Mouse (Mus musculus): ENCODE data around the gene Satb1. TPM values are rescaled to one million over a fixed set of nuclear protein-coding genes. Genes with fewer than 3 reads are reported as not detected.
A peak's percentile ranks its signal among the peaks of the same experiment; 100 is the strongest.

Satb1 gene
- polyA plus RNA-seq, 1 experiment from 2014 or later: 29.3 TPM

- H3K36me3 ChIP-seq: no peaks in the 10 kb centered on the region
- H3K27me3 ChIP-seq: peaks cover 32% of the 10 kb centered on the region
- H3K27ac ChIP-seq (replicated peaks): no peak overlapping the region
- peaks cover 19% of the 10 kb centered on the region for H3K4me1 ChIP-seq (replicated peaks)
- ATAC-seq (ENCODE audit: low read depth): no peak
- WGBS: 20% methylated on average over 1 of the region's 1 CpGs
- H3K9me3 ChIP-seq: no peaks in the 10 kb centered on the region
- no peak overlapping the region for H3K9ac ChIP-seq
- H3K4me2 ChIP-seq: no peak overlapping the region
- no peak overlapping the region for H3K4me3 ChIP-seq
Measured at GRCm38 (mm10) chr17:51836901-51837300, 3.8 kb upstream of the Satb1 start.

- H3K4me2 ChIP-seq: no peak overlapping the region
- H3K9ac ChIP-seq: no peak overlapping the region
- no peak for ATAC-seq (ENCODE audit: low read depth)
- H3K4me1 ChIP-seq (replicated peaks): peaks cover 25% of the 10 kb centered on the region
- H3K9me3 ChIP-seq: no peaks in the 10 kb centered on the region
- H3K27me3 ChIP-seq: peaks cover 39% of the 10 kb centered on the region
- H3K36me3 ChIP-seq: no peaks in the 10 kb centered on the region
- H3K4me3 ChIP-seq: no peak overlapping the region
- 89% methylated on average over 5 of the region's 5 CpGs for WGBS
- no peak overlapping the region for H3K27ac ChIP-seq (replicated peaks)
Measured at GRCm38 (mm10) chr17:51836243-51836642, 3.2 kb upstream of the Satb1 start.

- H3K9me3 ChIP-seq: no peaks in the 10 kb centered on the region
- H3K9ac ChIP-seq: peak overlapping the region; percentile 81
- H3K4me2 ChIP-seq: peak overlapping the region; percentile 99
- peak overlapping the region; percentile 64; the same call in 1 of the 2 replicates for H3K27ac ChIP-seq (replicated peaks)
- H3K36me3 ChIP-seq: no peaks in the 10 kb centered on the region
- WGBS: under 1% methylated on average over 16 of the region's 16 CpGs
- peak overlapping the region; percentile 71 for H3K4me3 ChIP-seq
- H3K4me1 ChIP-seq (replicated peaks): peaks cover 29% of the 10 kb centered on the region
- no peak for ATAC-seq (ENCODE audit: low read depth)
- peaks cover 49% of the 10 kb centered on the region for H3K27me3 ChIP-seq
Measured at GRCm38 (mm10) chr17:51833578-51834361, 680 bp upstream of the Satb1 start.

- no peaks in the 10 kb centered on the region for H3K36me3 ChIP-seq
- peak overlapping the region; percentile 99 for H3K4me2 ChIP-seq
- 1% methylated on average over 38 of the region's 66 CpGs for WGBS
- peaks cover 56% of the 10 kb centered on the region for H3K27me3 ChIP-seq
- peaks cover 29% of the 10 kb centered on the region for H3K4me1 ChIP-seq (replicated peaks)
- peak overlapping the region; percentile 71 for H3K4me3 ChIP-seq
- peak overlapping the region; percentile 81 for H3K9ac ChIP-seq
- peak; percentile 81 for ATAC-seq (ENCODE audit: low read depth)
- peak overlapping the region; percentile 64 for H3K27ac ChIP-seq (replicated peaks)
- no peaks in the 10 kb centered on the region for H3K9me3 ChIP-seq
Measured at GRCm38 (mm10) chr17:51832421-51832875, 642 bp downstream of the Satb1 start.

GRCm38 (mm10) chr17:51831702-51832420, 1.2 kb downstream of the Satb1 start:
- H3K9ac ChIP-seq: peak overlapping the region; percentile 81
- peak overlapping the region; percentile 64; the same call in 1 of the 2 replicates for H3K27ac ChIP-seq (replicated peaks)
- H3K4me1 ChIP-seq (replicated peaks): peaks cover 29% of the 10 kb centered on the region
- H3K4me3 ChIP-seq: peak overlapping the region; percentile 71
- 0 out of 2 replicates have a peak, but pooled peaks have one; percentile 9 for ATAC-seq (ENCODE audit: low read depth)
- no peaks in the 10 kb centered on the region for H3K36me3 ChIP-seq
- under 1% methylated on average over 57 of the region's 57 CpGs for WGBS
- no peaks in the 10 kb centered on the region for H3K9me3 ChIP-seq
- peaks cover 57% of the 10 kb centered on the region for H3K27me3 ChIP-seq
- peak overlapping the region; percentile 99 for H3K4me2 ChIP-seq

- no peak for ATAC-seq (ENCODE audit: low read depth)
- Histone ChIP-seq H3K4me2 (peak overlapping the region; percentile 99), H3K4me3 (peak overlapping the region; percentile 71), H3K4me1 (replicated peaks) (peaks cover 29% of the 10 kb centered on the region), H3K9me3 (no peaks in the 10 kb centered on the region), H3K36me3 (no peaks in the 10 kb centered on the region), H3K27me3 (peaks cover 61% of the 10 kb centered on the region), H3K27ac (replicated peaks) (no peak overlapping the region), H3K9ac (peak overlapping the region; percentile 81)
- 16% methylated on average over 14 of the region's 14 CpGs for WGBS
Measured at GRCm38 (mm10) chr17:51831121-51831701, 1.9 kb downstream of the Satb1 start.

- Histone ChIP-seq H3K36me3 (no peaks in the 10 kb centered on the region), H3K27me3 (peaks cover 47% of the 10 kb centered on the region), H3K4me3 (no peak overlapping the region), H3K9ac (no peak overlapping the region), H3K4me2 (no peak overlapping the region), H3K27ac (replicated peaks) (no peak overlapping the region), H3K9me3 (no peaks in the 10 kb centered on the region), H3K4me1 (replicated peaks) (peaks cover 28% of the 10 kb centered on the region)
- ATAC-seq (ENCODE audit: low read depth): no peak
Measured at GRCm38 (mm10) chr17:51829436-51829835, 3.7 kb downstream of the Satb1 start.

GRCm38 (mm10) chr17:51827922-51828410, 5.1 kb downstream of the Satb1 start:
- Histone ChIP-seq H3K9me3 (no peaks in the 10 kb centered on the region), H3K27me3 (peaks cover 32% of the 10 kb centered on the region), H3K4me3 (no peak overlapping the region), H3K4me2 (no peak overlapping the region), H3K9ac (no peak overlapping the region), H3K4me1 (replicated peaks) (peaks cover 14% of the 10 kb centered on the region), H3K36me3 (no peaks in the 10 kb centered on the region), H3K27ac (replicated peaks) (no peak overlapping the region)
- ATAC-seq (ENCODE audit: low read depth): no peak
- WGBS: 72% methylated on average over 8 of the region's 8 CpGs

GRCm38 (mm10) chr17:51826461-51826860, 6.6 kb downstream of the Satb1 start:
- ATAC-seq (ENCODE audit: low read depth): no peak
- Histone ChIP-seq H3K27ac (replicated peaks) (no peak overlapping the region), H3K27me3 (peaks cover 24% of the 10 kb centered on the region), H3K36me3 (no peaks in the 10 kb centered on the region), H3K9me3 (no peaks in the 10 kb centered on the region), H3K4me2 (no peak overlapping the region), H3K4me3 (no peak overlapping the region), H3K4me1 (replicated peaks) (peaks cover 5% of the 10 kb centered on the region), H3K9ac (no peak overlapping the region)
- whole genome bisulfite sequencing: 74% methylated on average over 4 of the region's 4 CpGs

GRCm38 (mm10) chr17:51814301-51814700, 18.8 kb downstream of the Satb1 start:
- Histone ChIP-seq H3K4me1 (replicated peaks) (peaks cover 25% of the 10 kb centered on the region), H3K27ac (replicated peaks) (no peak overlapping the region), H3K27me3 (no peaks in the 10 kb centered on the region), H3K9ac (no peak overlapping the region), H3K36me3 (no peaks in the 10 kb centered on the region), H3K4me3 (no peak overlapping the region), H3K9me3 (no peaks in the 10 kb centered on the region), H3K4me2 (no peak overlapping the region)
- ATAC-seq (ENCODE audit: low read depth): no peak
- 30% methylated on average over 6 of the region's 6 CpGs for WGBS

GRCm38 (mm10) chr17:51813784-51814120, 19.3 kb downstream of the Satb1 start:
- H3K27ac ChIP-seq (replicated peaks): peak overlapping the region; percentile 97
- H3K9ac ChIP-seq: peak overlapping the region; percentile 91
- H3K27me3 ChIP-seq: no peaks in the 10 kb centered on the region
- peak overlapping the region; percentile 80 for H3K4me3 ChIP-seq
- ATAC-seq (ENCODE audit: low read depth): no peak
- 3% methylated on average over 6 of the region's 6 CpGs for WGBS
- H3K9me3 ChIP-seq: no peaks in the 10 kb centered on the region
- H3K36me3 ChIP-seq: peaks cover 3% of the 10 kb centered on the region; the same call in 1 of the 2 replicates
- H3K4me1 ChIP-seq (replicated peaks): peaks cover 30% of the 10 kb centered on the region
- peak overlapping the region; percentile 70 for H3K4me2 ChIP-seq

Data from neural tube, embryonic 13.5 days (tissue).